Mouse (Mus musculus): ENCODE measurements around the gene Scamp5. TPM values are rescaled to one million over a fixed set of nuclear protein-coding genes. Genes with fewer than 3 reads are reported as not detected.

Gene Scamp5
- polyA plus RNA-seq, 1 experiment from 2014 or later, result 18.3 TPM

DNA sequence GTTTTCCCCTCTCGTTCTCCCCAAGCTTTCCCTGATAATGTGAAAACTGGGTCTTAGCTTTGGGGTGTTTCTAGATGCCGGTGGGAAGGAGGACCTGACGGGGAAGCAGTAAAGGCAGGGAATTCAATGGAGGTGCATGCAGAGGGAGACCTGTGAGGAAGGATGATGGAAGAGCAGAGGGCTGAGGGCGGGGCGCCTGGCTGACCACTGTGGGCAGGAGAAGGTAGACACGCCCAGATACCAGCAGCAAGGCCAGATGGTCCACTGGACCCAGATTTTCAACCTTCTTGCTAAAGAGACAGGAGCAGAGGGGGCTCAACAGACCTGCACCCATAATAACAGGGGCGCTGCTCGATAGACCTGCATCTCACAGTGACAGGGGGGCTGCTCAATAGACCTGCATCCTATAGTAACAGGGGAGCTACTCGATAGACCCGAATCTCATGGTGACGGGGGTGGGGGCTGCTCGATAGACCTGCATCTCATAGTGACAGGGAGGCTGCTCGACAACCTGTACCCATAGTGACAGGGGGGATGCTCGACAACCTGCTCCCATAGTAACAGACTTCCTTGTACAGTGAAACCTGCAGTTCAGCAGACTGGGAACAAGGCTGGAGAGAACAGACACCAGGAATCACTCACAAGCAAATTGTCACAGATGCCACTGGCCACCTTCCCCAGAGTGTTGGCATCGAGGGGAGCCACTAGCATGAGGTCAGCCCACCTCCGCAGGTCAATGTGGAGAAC is 48.2 kb downstream of the Scamp5 start:
- 85% methylated on average over 16 of the region's 16 CpGs for WGBS
- ATAC-seq (ENCODE audit: low FRiP score), result no peak

DNA sequence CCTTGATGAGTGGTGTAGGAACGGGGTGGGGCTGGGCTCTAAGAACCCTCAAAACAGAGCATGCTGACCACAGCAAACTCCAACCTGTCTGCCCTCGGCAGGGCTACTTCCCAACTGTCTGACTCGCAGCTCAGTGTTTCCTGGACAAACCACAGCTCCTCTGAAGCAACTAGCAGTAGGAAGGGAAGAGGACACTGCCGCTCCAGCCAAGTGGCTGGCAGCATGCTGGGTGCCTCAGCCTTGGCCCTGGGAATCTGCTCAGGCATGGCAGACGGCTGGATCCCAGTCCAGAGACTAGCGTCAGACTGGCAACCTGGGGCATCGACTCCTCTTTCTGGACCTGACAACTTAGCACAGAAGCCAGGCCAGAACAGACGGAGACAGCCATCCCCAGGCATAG is 50.5 kb downstream of the Scamp5 start:
- no peak for ATAC-seq (ENCODE audit: low FRiP score)
- Histone ChIP-seq H3K27me3 (ENCODE audit: control insufficient read depth, insufficient read depth, low read length) (no peaks in the 10 kb centered on the region), H3K9me3 (ENCODE audit: control insufficient read depth, low read length) (no peaks in the 10 kb centered on the region), H3K9ac (ENCODE audit: low read depth, low read length) (no peak overlapping the region), H3K27ac (ENCODE audit: low read depth, low read length) (no peak overlapping the region), H3K4me2 (replicated peaks; ENCODE audit: low read depth, low read length) (no peak overlapping the region), H3K4me3 (ENCODE audit: low read depth, low read length) (no peak overlapping the region), H3K4me1 (replicated peaks; ENCODE audit: control insufficient read depth, insufficient read depth, low read length) (no peaks in the 10 kb centered on the region), H3K36me3 (ENCODE audit: control insufficient read depth, insufficient read depth, low read length) (no peaks in the 10 kb centered on the region)
- DNase-seq (ENCODE audit: low spot score), result no peak
- WGBS, result 71% methylated on average over 8 of the region's 8 CpGs

More for the DNA sequence above, 48.2 kb downstream of the Scamp5 start:
- no peaks in the 10 kb centered on the region for H3K9me3 ChIP-seq (ENCODE audit: control insufficient read depth, low read length)
- no peak overlapping the region for H3K4me2 ChIP-seq (replicated peaks; ENCODE audit: low read depth, low read length)
- H3K4me3 ChIP-seq (ENCODE audit: low read depth, low read length), result no peak overlapping the region
- H3K4me1 ChIP-seq (replicated peaks; ENCODE audit: control insufficient read depth, insufficient read depth, low read length), result no peaks in the 10 kb centered on the region
- no peaks in the 10 kb centered on the region for H3K27me3 ChIP-seq (ENCODE audit: control insufficient read depth, insufficient read depth, low read length)
- DNase-seq (ENCODE audit: low spot score), result no peak
- no peak overlapping the region for H3K9ac ChIP-seq (ENCODE audit: low read depth, low read length)
- H3K27ac ChIP-seq (ENCODE audit: low read depth, low read length), result no peak overlapping the region
- H3K36me3 ChIP-seq (ENCODE audit: control insufficient read depth, insufficient read depth, low read length), result no peaks in the 10 kb centered on the region

DNA sequence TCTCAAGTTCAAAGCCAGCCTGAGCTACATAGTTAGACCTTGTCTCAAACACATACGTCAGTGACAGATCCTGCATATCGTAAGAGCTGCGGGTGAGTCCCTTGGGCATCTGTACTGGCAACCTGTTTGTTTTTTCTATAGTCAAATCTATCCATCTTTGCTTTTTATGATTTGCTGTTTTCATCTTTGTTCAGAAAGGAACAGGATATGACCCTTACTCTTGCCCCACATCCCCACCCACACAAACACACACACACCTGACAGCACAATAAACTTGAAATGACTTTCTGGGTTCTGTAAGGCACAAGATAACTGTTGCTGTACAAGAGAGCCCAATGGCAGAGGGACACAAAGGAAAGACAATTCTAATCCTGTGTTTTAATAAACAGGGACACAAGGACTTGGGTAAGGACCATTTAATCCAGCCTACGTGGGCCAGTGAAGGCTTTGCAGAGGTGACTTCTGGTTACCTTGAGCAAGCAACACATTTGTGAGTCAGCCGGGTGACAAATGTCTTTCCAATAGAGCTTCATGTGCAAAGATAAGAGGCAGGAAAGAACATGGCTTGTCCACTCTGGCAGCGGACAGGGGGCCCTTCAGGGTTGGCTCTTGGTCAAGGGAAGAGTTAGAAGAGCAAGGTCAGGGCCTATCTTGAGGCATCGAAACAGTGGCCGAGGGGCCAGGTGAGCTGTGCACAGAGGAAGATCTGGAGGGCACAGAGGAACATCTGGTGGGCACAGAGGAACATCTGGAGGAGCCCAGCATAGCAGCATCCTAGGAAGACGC is 60.5 kb downstream of the Scamp5 start:
- WGBS, result 91% methylated on average over 9 of the region's 9 CpGs

DNA sequence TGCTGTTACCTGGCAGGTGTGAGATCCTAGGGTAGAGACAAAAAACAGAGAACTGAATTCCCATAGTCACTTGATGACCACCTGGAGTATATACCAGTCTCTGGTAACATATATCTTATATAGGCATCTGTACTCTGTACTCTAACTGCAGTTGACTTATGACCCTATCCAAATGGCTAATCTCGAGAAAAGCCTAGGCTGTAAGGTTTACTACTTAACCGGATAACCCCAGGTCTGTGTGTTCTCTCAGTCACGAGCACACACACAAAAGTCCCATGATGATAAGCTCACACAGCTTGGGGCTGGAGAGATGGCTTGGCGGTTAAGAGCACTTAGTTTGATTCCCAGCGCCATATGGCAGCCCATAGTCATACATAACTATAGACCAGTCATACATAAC is 61.5 kb downstream of the Scamp5 start:
- DNase-seq (ENCODE audit: low spot score) (no peak), ATAC-seq (ENCODE audit: low FRiP score) (no peak)
- WGBS, result 89% methylated on average over 5 of the region's 5 CpGs
- H3K4me2 ChIP-seq (replicated peaks; ENCODE audit: low read depth, low read length), result no peak overlapping the region
- no peak overlapping the region for H3K9ac ChIP-seq (ENCODE audit: low read depth, low read length)
- no peak overlapping the region for H3K4me3 ChIP-seq (ENCODE audit: low read depth, low read length)
- no peaks in the 10 kb centered on the region; the same call in 1 of the 2 replicates for H3K9me3 ChIP-seq (ENCODE audit: control insufficient read depth, low read length)
- H3K27me3 ChIP-seq (ENCODE audit: control insufficient read depth, insufficient read depth, low read length), result no peaks in the 10 kb centered on the region
- H3K36me3 ChIP-seq (ENCODE audit: control insufficient read depth, insufficient read depth, low read length), result no peaks in the 10 kb centered on the region
- no peaks in the 10 kb centered on the region for H3K4me1 ChIP-seq (replicated peaks; ENCODE audit: control insufficient read depth, insufficient read depth, low read length)
- H3K27ac ChIP-seq (ENCODE audit: low read depth, low read length), result no peak overlapping the region

More for the DNA sequence above, 60.5 kb downstream of the Scamp5 start:
- no peaks in the 10 kb centered on the region for H3K9me3 ChIP-seq (ENCODE audit: control insufficient read depth, low read length)
- DNase-seq (ENCODE audit: low spot score) (no peak), ATAC-seq (ENCODE audit: low FRiP score) (no peak)
- no peaks in the 10 kb centered on the region for H3K27me3 ChIP-seq (ENCODE audit: control insufficient read depth, insufficient read depth, low read length)
- H3K9ac ChIP-seq (ENCODE audit: low read depth, low read length), result no peak overlapping the region
- H3K4me2 ChIP-seq (replicated peaks; ENCODE audit: low read depth, low read length), result no peak overlapping the region
- no peak overlapping the region for H3K27ac ChIP-seq (ENCODE audit: low read depth, low read length)
- no peaks in the 10 kb centered on the region for H3K36me3 ChIP-seq (ENCODE audit: control insufficient read depth, insufficient read depth, low read length)
- no peaks in the 10 kb centered on the region for H3K4me1 ChIP-seq (replicated peaks; ENCODE audit: control insufficient read depth, insufficient read depth, low read length)
- no peak overlapping the region for H3K4me3 ChIP-seq (ENCODE audit: low read depth, low read length)

DNA sequence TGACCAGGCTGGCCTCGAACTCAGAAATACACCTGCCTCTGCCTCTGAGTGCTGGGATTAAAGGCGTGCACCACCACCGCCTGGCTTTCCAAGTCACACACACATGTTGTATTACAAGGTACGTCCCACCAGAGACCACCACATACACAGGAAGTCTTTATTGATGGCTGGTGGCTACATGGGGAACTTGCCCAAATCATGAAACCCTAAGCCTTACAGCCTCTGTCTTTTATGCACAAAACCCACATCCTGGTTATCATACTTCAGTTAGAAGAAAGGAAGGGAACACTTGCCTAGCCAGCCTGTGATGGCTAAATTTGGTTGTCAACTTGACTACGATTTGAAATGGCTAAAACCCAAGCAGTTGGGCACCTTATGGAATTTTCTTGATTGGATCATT is 63.8 kb downstream of the Scamp5 start:
- Histone ChIP-seq H3K9me3 (ENCODE audit: control insufficient read depth, low read length) (no peaks in the 10 kb centered on the region; the same call in 1 of the 2 replicates), H3K4me2 (replicated peaks; ENCODE audit: low read depth, low read length) (no peak overlapping the region), H3K36me3 (ENCODE audit: control insufficient read depth, insufficient read depth, low read length) (no peaks in the 10 kb centered on the region), H3K4me3 (ENCODE audit: low read depth, low read length) (no peak overlapping the region), H3K9ac (ENCODE audit: low read depth, low read length) (no peak overlapping the region), H3K4me1 (replicated peaks; ENCODE audit: control insufficient read depth, insufficient read depth, low read length) (no peaks in the 10 kb centered on the region), H3K27ac (ENCODE audit: low read depth, low read length) (no peak overlapping the region), H3K27me3 (ENCODE audit: control insufficient read depth, insufficient read depth, low read length) (no peaks in the 10 kb centered on the region)
- ATAC-seq (ENCODE audit: low FRiP score) (no peak), DNase-seq (ENCODE audit: low spot score) (no peak)
- 93% methylated on average over 5 of the region's 5 CpGs for WGBS

DNA sequence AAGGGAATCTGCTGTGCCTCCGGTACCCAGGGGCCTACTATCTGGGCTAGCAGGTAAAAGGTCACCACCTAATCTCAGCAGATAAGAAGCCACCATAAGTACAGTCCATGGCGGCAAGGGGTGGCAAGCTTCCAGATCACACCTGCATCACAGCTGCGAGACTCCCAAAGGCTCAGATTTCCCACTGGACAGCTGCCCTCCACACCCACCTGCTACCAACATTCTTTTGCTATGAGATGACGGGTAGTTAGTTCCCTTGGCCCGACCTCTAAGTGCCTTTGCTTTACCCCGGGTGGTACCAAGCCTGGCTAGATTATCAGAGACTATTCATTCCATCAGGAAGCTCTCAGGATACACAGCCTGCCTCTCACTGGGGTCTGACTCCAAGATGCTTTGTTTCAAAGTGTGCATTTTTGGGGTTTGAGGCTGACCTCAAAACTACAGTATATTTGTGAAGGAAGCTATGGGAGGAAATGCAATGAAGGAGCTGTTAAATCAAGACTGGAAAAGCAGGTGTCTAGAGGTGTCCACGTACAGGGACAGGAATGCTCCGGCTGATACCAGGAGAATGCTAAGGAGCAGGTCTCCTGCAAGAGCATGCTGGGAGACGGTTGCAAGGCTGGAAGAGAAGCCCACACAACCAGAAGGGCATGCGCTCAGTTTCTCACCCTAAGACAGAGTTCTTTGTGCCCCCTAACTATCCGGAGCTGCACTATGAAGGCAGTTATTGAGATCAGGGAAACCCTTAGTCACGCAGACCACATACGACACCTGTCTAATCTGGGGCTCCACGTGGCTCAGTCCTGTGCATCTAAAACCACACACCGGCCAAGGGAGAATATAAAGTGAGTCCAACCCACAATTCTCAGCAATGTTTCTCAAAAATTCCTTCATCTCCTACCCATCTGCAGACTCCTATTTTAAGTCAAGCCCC is 65.3 kb downstream of the Scamp5 start:
- no peak overlapping the region for H3K4me2 ChIP-seq (replicated peaks; ENCODE audit: low read depth, low read length)
- 91% methylated on average over 15 of the region's 15 CpGs for WGBS
- no peaks in the 10 kb centered on the region for H3K4me1 ChIP-seq (replicated peaks; ENCODE audit: control insufficient read depth, insufficient read depth, low read length)
- no peaks in the 10 kb centered on the region for H3K27me3 ChIP-seq (ENCODE audit: control insufficient read depth, insufficient read depth, low read length)
- no peak overlapping the region for H3K4me3 ChIP-seq (ENCODE audit: low read depth, low read length)
- H3K36me3 ChIP-seq (ENCODE audit: control insufficient read depth, insufficient read depth, low read length), result no peaks in the 10 kb centered on the region
- no peak overlapping the region for H3K9ac ChIP-seq (ENCODE audit: low read depth, low read length)
- no peak for ATAC-seq (ENCODE audit: low FRiP score)
- DNase-seq (ENCODE audit: low spot score), result no peak
- no peak overlapping the region for H3K27ac ChIP-seq (ENCODE audit: low read depth, low read length)
- H3K9me3 ChIP-seq (ENCODE audit: control insufficient read depth, low read length), result no peaks in the 10 kb centered on the region; the same call in 1 of the 2 replicates

DNA sequence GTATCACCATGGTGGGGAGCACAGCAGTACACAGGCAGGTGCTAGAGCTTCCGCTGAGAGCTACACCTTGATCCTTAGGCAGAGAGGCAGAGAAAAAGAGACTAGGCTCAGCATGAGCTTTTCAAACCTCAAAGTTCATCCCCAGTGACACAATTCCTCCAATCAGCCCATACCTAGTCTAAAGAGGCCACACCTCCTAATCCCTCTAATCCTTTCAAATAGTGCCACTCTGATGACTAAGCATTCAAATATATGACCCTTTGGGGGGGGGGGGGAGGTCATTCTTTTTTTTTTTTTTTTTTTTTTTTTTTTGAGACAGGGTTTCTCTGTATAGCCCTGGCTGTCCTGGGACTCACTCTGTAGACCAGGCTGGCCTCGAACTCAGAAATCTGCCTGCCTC is 69.1 kb downstream of the Scamp5 start:
- Histone ChIP-seq H3K27ac (ENCODE audit: low read depth, low read length) (no peak overlapping the region), H3K9ac (ENCODE audit: low read depth, low read length) (no peak overlapping the region), H3K4me2 (replicated peaks; ENCODE audit: low read depth, low read length) (no peak overlapping the region), H3K36me3 (ENCODE audit: control insufficient read depth, insufficient read depth, low read length) (no peaks in the 10 kb centered on the region), H3K4me1 (replicated peaks; ENCODE audit: control insufficient read depth, insufficient read depth, low read length) (no peaks in the 10 kb centered on the region), H3K27me3 (ENCODE audit: control insufficient read depth, insufficient read depth, low read length) (no peaks in the 10 kb centered on the region), H3K9me3 (ENCODE audit: control insufficient read depth, low read length) (no peaks in the 10 kb centered on the region; the same call in 1 of the 2 replicates), H3K4me3 (ENCODE audit: low read depth, low read length) (no peak overlapping the region)
- no peak for DNase-seq (ENCODE audit: low spot score)
- no peak for ATAC-seq (ENCODE audit: low FRiP score)
- 86% methylated on average over 2 of the region's 2 CpGs for WGBS

DNA sequence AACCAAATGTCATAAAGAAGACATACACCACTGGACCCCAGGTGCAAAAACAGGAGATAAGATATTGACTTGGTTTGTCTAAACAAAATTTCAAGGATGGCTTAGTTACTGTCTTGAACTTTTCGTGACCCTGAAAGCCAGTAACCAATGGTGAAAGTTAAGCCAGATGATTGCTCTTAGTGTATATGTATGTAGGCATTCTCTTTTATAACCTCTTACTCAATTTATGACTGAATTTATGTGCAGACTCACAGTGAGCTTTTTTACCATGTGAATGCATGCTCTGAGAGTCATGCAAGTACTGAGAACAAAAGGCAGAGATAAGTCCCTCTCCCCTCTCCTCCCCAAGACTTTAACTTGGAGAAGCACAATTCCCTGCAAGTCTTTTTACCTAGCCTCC is 75.0 kb downstream of the Scamp5 start:
- Histone ChIP-seq H3K9ac (ENCODE audit: low read depth, low read length) (no peak overlapping the region), H3K9me3 (ENCODE audit: control insufficient read depth, low read length) (no peaks in the 10 kb centered on the region), H3K36me3 (ENCODE audit: control insufficient read depth, insufficient read depth, low read length) (no peaks in the 10 kb centered on the region), H3K27ac (ENCODE audit: low read depth, low read length) (no peak overlapping the region), H3K27me3 (ENCODE audit: control insufficient read depth, insufficient read depth, low read length) (no peaks in the 10 kb centered on the region), H3K4me2 (replicated peaks; ENCODE audit: low read depth, low read length) (no peak overlapping the region), H3K4me1 (replicated peaks; ENCODE audit: control insufficient read depth, insufficient read depth, low read length) (no peaks in the 10 kb centered on the region), H3K4me3 (ENCODE audit: low read depth, low read length) (no peak overlapping the region)
- DNase-seq (ENCODE audit: low spot score), result no peak
- ATAC-seq (ENCODE audit: low FRiP score), result no peak
- WGBS, result 85% methylated on average over 1 of the region's 1 CpGs
